Mouse (Mus musculus): ENCODE data around the gene March9. TPM values are rescaled to one million over a fixed set of nuclear protein-coding genes. Genes with fewer than 3 reads are reported as not detected.

March9 gene
- polyA plus RNA-seq, 1 experiment: 6.1 TPM

- H3K79me2 ChIP-seq (ENCODE audit: control insufficient read depth, insufficient read depth): no peaks in the 10 kb centered on the region
- H3K4me3 ChIP-seq: no peak overlapping the region
- no peak overlapping the region for H3ac ChIP-seq (ENCODE audit: control insufficient read depth, insufficient read length)
- H3K36me3 ChIP-seq (ENCODE audit: control insufficient read depth, insufficient read depth): no peaks in the 10 kb centered on the region
- H3K4me2 ChIP-seq (ENCODE audit: low read depth): no peak overlapping the region
- TF ChIP-seq TCF12 (IDR thresholded peaks at IDR 0.05; ENCODE audit: insufficient read depth, poor library complexity, severe bottlenecking): no peak
- no peak for TF ChIP-seq POLR2AphosphoS2 (IDR thresholded peaks at IDR 0.05; ENCODE audit: insufficient read length, low read depth)
- TF ChIP-seq POLR2A (IDR thresholded peaks at IDR 0.05; ENCODE audit: insufficient read length, low read depth): no peak
- no peak for TF ChIP-seq USF1 (IDR thresholded peaks at IDR 0.05; ENCODE audit: low read depth)
- no peaks in the 10 kb centered on the region for H3K27me3 ChIP-seq (ENCODE audit: control insufficient read depth, insufficient read depth, insufficient read length)
Measured at GRCm38 (mm10) chr10:127101151-127101550, 41.2 kb upstream of the March9 start.

GRCm38 (mm10) chr10:127100414-127100813 lies 40.4 kb upstream of the March9 start:
- no peaks in the 10 kb centered on the region for H3K79me2 ChIP-seq (ENCODE audit: control insufficient read depth, insufficient read depth)
- H3K4me2 ChIP-seq (ENCODE audit: low read depth): no peak overlapping the region
- no peak for TF ChIP-seq POLR2A (IDR thresholded peaks at IDR 0.05; ENCODE audit: insufficient read length, low read depth)
- no peak for TF ChIP-seq E2F4 (IDR thresholded peaks at IDR 0.05; ENCODE audit: insufficient read depth)
- TF ChIP-seq MYOD1 (IDR thresholded peaks at IDR 0.05; ENCODE audit: control insufficient read depth in 1 of 3, insufficient read length in 2 of 3, low read depth in 2 of 3): no peak
- no peak for TF ChIP-seq CEBPB (IDR thresholded peaks at IDR 0.05; ENCODE audit: insufficient read depth, poor library complexity, severe bottlenecking)
- no peak for TF ChIP-seq POLR2AphosphoS2 (IDR thresholded peaks at IDR 0.05; ENCODE audit: insufficient read length, low read depth)
- TF ChIP-seq USF1 (IDR thresholded peaks at IDR 0.05; ENCODE audit: low read depth): no peak
- no peak for TF ChIP-seq SRF (IDR thresholded peaks at IDR 0.05; ENCODE audit: control insufficient read depth, insufficient read length, low read depth)
- TF ChIP-seq REST (IDR thresholded peaks at IDR 0.05; ENCODE audit: insufficient read depth, insufficient read length): no peak
- no peak for TF ChIP-seq MYOG (IDR thresholded peaks at IDR 0.05; ENCODE audit: control insufficient read depth in 1 of 3, insufficient read depth in 1 of 3, insufficient read length in 2 of 3, low read depth in 2 of 3)
- no peak for TF ChIP-seq TCF3 (IDR thresholded peaks at IDR 0.05; ENCODE audit: insufficient read length, low read depth)
- TF ChIP-seq TCF12 (IDR thresholded peaks at IDR 0.05; ENCODE audit: insufficient read depth, poor library complexity, severe bottlenecking): no peak
- no peak for TF ChIP-seq MAX (IDR thresholded peaks at IDR 0.05; ENCODE audit: low read depth)
- H3K4me3 ChIP-seq: no peak overlapping the region
- no peaks in the 10 kb centered on the region for H3K36me3 ChIP-seq (ENCODE audit: control insufficient read depth, insufficient read depth)
- H3ac ChIP-seq (ENCODE audit: control insufficient read depth, insufficient read length): no peak overlapping the region
- H3K27me3 ChIP-seq (ENCODE audit: control insufficient read depth, insufficient read depth, insufficient read length): no peaks in the 10 kb centered on the region

GRCm38 (mm10) chr10:127099868-127100267 lies 39.9 kb upstream of the March9 start:
- Histone ChIP-seq H3K4me2 (ENCODE audit: low read depth) (no peak overlapping the region), H3K36me3 (ENCODE audit: control insufficient read depth, insufficient read depth) (no peaks in the 10 kb centered on the region), H3ac (ENCODE audit: control insufficient read depth, insufficient read length) (no peak overlapping the region), H3K4me3 (no peak overlapping the region), H3K79me2 (ENCODE audit: control insufficient read depth, insufficient read depth) (no peaks in the 10 kb centered on the region), H3K27me3 (ENCODE audit: control insufficient read depth, insufficient read depth, insufficient read length) (no peaks in the 10 kb centered on the region)
- TF ChIP-seq MYOD1 (IDR thresholded peaks at IDR 0.05; ENCODE audit: control insufficient read depth in 1 of 3, insufficient read length in 2 of 3, low read depth in 2 of 3): no peak
- no peak for TF ChIP-seq TCF3 (IDR thresholded peaks at IDR 0.05; ENCODE audit: insufficient read length, low read depth)
- TF ChIP-seq POLR2A (IDR thresholded peaks at IDR 0.05; ENCODE audit: insufficient read length, low read depth): no peak
- no peak for TF ChIP-seq MYOG (IDR thresholded peaks at IDR 0.05; ENCODE audit: control insufficient read depth in 1 of 3, insufficient read depth in 1 of 3, insufficient read length in 2 of 3, low read depth in 2 of 3)
- TF ChIP-seq CEBPB (IDR thresholded peaks at IDR 0.05; ENCODE audit: insufficient read depth, poor library complexity, severe bottlenecking): no peak
- TF ChIP-seq TCF12 (IDR thresholded peaks at IDR 0.05; ENCODE audit: insufficient read depth, poor library complexity, severe bottlenecking): no peak
- no peak for TF ChIP-seq REST (IDR thresholded peaks at IDR 0.05; ENCODE audit: insufficient read depth, insufficient read length)
- no peak for TF ChIP-seq USF1 (IDR thresholded peaks at IDR 0.05; ENCODE audit: low read depth)
- no peak for TF ChIP-seq POLR2AphosphoS2 (IDR thresholded peaks at IDR 0.05; ENCODE audit: insufficient read length, low read depth)
- no peak for TF ChIP-seq MAX (IDR thresholded peaks at IDR 0.05; ENCODE audit: low read depth)
- no peak for TF ChIP-seq SRF (IDR thresholded peaks at IDR 0.05; ENCODE audit: control insufficient read depth, insufficient read length, low read depth)
- no peak for TF ChIP-seq E2F4 (IDR thresholded peaks at IDR 0.05; ENCODE audit: insufficient read depth)

- TF ChIP-seq POLR2AphosphoS2 (IDR thresholded peaks at IDR 0.05; ENCODE audit: insufficient read length, low read depth) (no peak), TCF3 (IDR thresholded peaks at IDR 0.05; ENCODE audit: insufficient read length, low read depth) (no peak), MYOG (IDR thresholded peaks at IDR 0.05; ENCODE audit: control insufficient read depth in 1 of 3, insufficient read depth in 1 of 3, insufficient read length in 2 of 3, low read depth in 2 of 3) (no peak)
- Histone ChIP-seq H3K4me3 (no peak overlapping the region), H3K36me3 (ENCODE audit: control insufficient read depth, insufficient read depth) (no peaks in the 10 kb centered on the region), H3K79me2 (ENCODE audit: control insufficient read depth, insufficient read depth) (no peaks in the 10 kb centered on the region), H3ac (ENCODE audit: control insufficient read depth, insufficient read length) (no peak overlapping the region), H3K4me2 (ENCODE audit: low read depth) (no peak overlapping the region), H3K27me3 (ENCODE audit: control insufficient read depth, insufficient read depth, insufficient read length) (no peaks in the 10 kb centered on the region)
Measured at GRCm38 (mm10) chr10:127099191-127099590, 39.2 kb upstream of the March9 start.

GRCm38 (mm10) chr10:127098514-127098913 lies 38.5 kb upstream of the March9 start:
- Histone ChIP-seq H3K36me3 (ENCODE audit: control insufficient read depth, insufficient read depth) (no peaks in the 10 kb centered on the region), H3K4me2 (ENCODE audit: low read depth) (no peak overlapping the region), H3K27me3 (ENCODE audit: control insufficient read depth, insufficient read depth, insufficient read length) (no peaks in the 10 kb centered on the region), H3ac (ENCODE audit: control insufficient read depth, insufficient read length) (no peak overlapping the region), H3K4me3 (no peak overlapping the region), H3K79me2 (ENCODE audit: control insufficient read depth, insufficient read depth) (no peaks in the 10 kb centered on the region)
- TF ChIP-seq POLR2AphosphoS2 (IDR thresholded peaks at IDR 0.05; ENCODE audit: insufficient read length, low read depth): no peak
- TF ChIP-seq TCF3 (IDR thresholded peaks at IDR 0.05; ENCODE audit: insufficient read length, low read depth): no peak
- no peak for TF ChIP-seq MAX (IDR thresholded peaks at IDR 0.05; ENCODE audit: low read depth)
- TF ChIP-seq CEBPB (IDR thresholded peaks at IDR 0.05; ENCODE audit: insufficient read depth, poor library complexity, severe bottlenecking): no peak
- no peak for TF ChIP-seq SRF (IDR thresholded peaks at IDR 0.05; ENCODE audit: control insufficient read depth, insufficient read length, low read depth)
- no peak for TF ChIP-seq REST (IDR thresholded peaks at IDR 0.05; ENCODE audit: insufficient read depth, insufficient read length)
- TF ChIP-seq MYOD1 (IDR thresholded peaks at IDR 0.05; ENCODE audit: control insufficient read depth in 1 of 3, insufficient read length in 2 of 3, low read depth in 2 of 3): no peak
- TF ChIP-seq USF1 (IDR thresholded peaks at IDR 0.05; ENCODE audit: low read depth): no peak
- no peak for TF ChIP-seq MYOG (IDR thresholded peaks at IDR 0.05; ENCODE audit: control insufficient read depth in 1 of 3, insufficient read depth in 1 of 3, insufficient read length in 2 of 3, low read depth in 2 of 3)
- no peak for TF ChIP-seq POLR2A (IDR thresholded peaks at IDR 0.05; ENCODE audit: insufficient read length, low read depth)
- TF ChIP-seq TCF12 (IDR thresholded peaks at IDR 0.05; ENCODE audit: insufficient read depth, poor library complexity, severe bottlenecking): no peak
- TF ChIP-seq E2F4 (IDR thresholded peaks at IDR 0.05; ENCODE audit: insufficient read depth): no peak
